Mouse (Mus musculus) liver, adult 2 months (tissue): Measurements from ENCODE around the gene Smarcc1. TPM values are rescaled to one million over a fixed set of nuclear protein-coding genes. Genes with fewer than 3 reads are reported as not detected.

Experiments
- DNase-seq: peaks from one replicate; pipeline ENCODE4 v3.0.0-alpha.2; 2011; ENCODE audit warnings: low read depth, low spot score; ENCODE audit errors: extremely low read depth
- H3K27ac ChIP-seq: fragments of 200-500 bp; replicated peaks from 2 replicates; pipeline ENCODE4 v1.5.1; 2012; ENCODE audit warnings: low read depth, mild to moderate bottlenecking, control low read depth, inconsistent platforms, low read length; ENCODE audit not compliant: insufficient read depth
- H3K27me3 ChIP-seq: fragments of 200-500 bp; 2 replicates; pipeline ENCODE4 v1.6.1; 2012; ENCODE audit warnings: mild to moderate bottlenecking, moderate library complexity, low read length, inconsistent platforms; ENCODE audit not compliant: control insufficient read depth, insufficient read depth
- H3K36me3 ChIP-seq: fragments of 200-500 bp; 2 replicates; pipeline ENCODE4 v1.6.1; 2012; ENCODE audit warnings: low read length, inconsistent platforms; ENCODE audit not compliant: control insufficient read depth, insufficient read depth
- H3K4me1 ChIP-seq: fragments of 200-500 bp; 2 replicates; pipeline ENCODE4 v1.6.1; 2011; ENCODE audit warnings: low read length; ENCODE audit not compliant: control insufficient read depth, insufficient read depth
- H3K4me3 ChIP-seq: fragments of 200-500 bp; 2 replicates; pipeline ENCODE4 v1.5.1; 2011; ENCODE audit warnings: low read depth, mild to moderate bottlenecking, control low read depth, low read length, moderate library complexity; ENCODE audit not compliant: insufficient read depth
- H3K79me2 ChIP-seq: fragments of 200-500 bp; 2 replicates; pipeline ENCODE4 v1.6.1; 2012; ENCODE audit warnings: inconsistent platforms, mild to moderate bottlenecking, low read length, moderate library complexity; ENCODE audit not compliant: control insufficient read depth, insufficient read depth
- H3K9ac ChIP-seq: fragments of 200-500 bp; 2 replicates; pipeline ENCODE4 v1.6.1; 2012; ENCODE audit warnings: low read depth, mild to moderate bottlenecking, control low read depth, inconsistent platforms, low read length
- CTCF ChIP-seq: fragments of 200-500 bp; IDR thresholded peaks from 2 replicates; pipeline ENCODE4 v1.5.1; 2011; ENCODE audit warnings: low read depth, low read length, control low read depth
- POLR2A ChIP-seq: fragments of 200-500 bp; IDR thresholded peaks from 2 replicates; pipeline ENCODE4 v1.6.1; 2011; ENCODE audit warnings: low read length, control low read depth; ENCODE audit not compliant: insufficient read depth; ENCODE audit errors: extremely low read depth
- WGBS: fragments of 180-500 bp; shearing (Covaris S2); methylation state at CpG from one replicate; pipeline ENCODE4 v1.1.7; 2018; 5-methylcytosine and 5-hydroxymethylcytosine counted together
- polyA plus RNA-seq: library from polyadenylated mRNA; depleted of rRNA; stranded (reverse); fragments of >200 nt; gene quantifications from 2 replicates; pipeline ENCODE4 v1.2.3, GENCODE M21; 2012
- total RNA-seq: library from RNA; depleted of rRNA; stranded (reverse); fragments of >200 nt; gene quantifications from 2 replicates; pipeline ENCODE4 v1.2.3, GENCODE M21; 2014

The Smarcc1 gene
- total and polyA plus RNA-seq, 2 experiments = 7.5 to 9.8 TPM

GRCm38 (mm10) chr9:110249823-110250543 lies 132.5 kb downstream of the Smarcc1 start:
- H3K27me3 ChIP-seq = no peaks in the 10 kb centered on the region
- H3K79me2 ChIP-seq = no peaks in the 10 kb centered on the region
- no peaks in the 10 kb centered on the region for H3K36me3 ChIP-seq
- 52% methylated on average over 11 of the region's 11 CpGs for WGBS
- H3K9ac ChIP-seq = no peak overlapping the region
- H3K4me3 ChIP-seq = no peak overlapping the region
- TF ChIP-seq POLR2A = no peak
- no peak for TF ChIP-seq CTCF
- H3K27ac ChIP-seq = no peak overlapping the region
- DNase-seq = no peak
- H3K4me1 ChIP-seq = peaks cover 3% of the 10 kb centered on the region; the same call in 1 of the 2 replicates

GRCm38 (mm10) chr9:110250776-110251175 lies 133.3 kb downstream of the Smarcc1 start:
- TF ChIP-seq POLR2A (no peak), CTCF (no peak)
- WGBS = 95% methylated on average over 14 of the region's 14 CpGs
- no peaks in the 10 kb centered on the region for H3K27me3 ChIP-seq
- H3K4me3 ChIP-seq = no peak overlapping the region
- no peak for DNase-seq
- H3K4me1 ChIP-seq = peaks cover 3% of the 10 kb centered on the region; the same call in 1 of the 2 replicates
- H3K27ac ChIP-seq = no peak overlapping the region
- no peaks in the 10 kb centered on the region for H3K79me2 ChIP-seq
- H3K36me3 ChIP-seq = no peaks in the 10 kb centered on the region
- no peak overlapping the region for H3K9ac ChIP-seq

- no peaks in the 10 kb centered on the region for H3K36me3 ChIP-seq
- no peaks in the 10 kb centered on the region for H3K27me3 ChIP-seq
- H3K27ac ChIP-seq = no peak overlapping the region
- 83% methylated on average over 15 of the region's 15 CpGs for WGBS
- no peaks in the 10 kb centered on the region for H3K79me2 ChIP-seq
- no peak for TF ChIP-seq POLR2A
- no peak for TF ChIP-seq CTCF
- no peak overlapping the region for H3K9ac ChIP-seq
- DNase-seq = no peak
- no peak overlapping the region for H3K4me3 ChIP-seq
- no peaks in the 10 kb centered on the region for H3K4me1 ChIP-seq
Measured at GRCm38 (mm10) chr9:110255407-110256019, 138.0 kb downstream of the Smarcc1 start.

GRCm38 (mm10) chr9:110258646-110259045 lies 141.1 kb downstream of the Smarcc1 start:
- TF ChIP-seq POLR2A (no peak), CTCF (no peak)
- WGBS = 87% methylated on average over 6 of the region's 6 CpGs
- no peak overlapping the region for H3K27ac ChIP-seq

GRCm38 (mm10) chr9:110259118-110259517 lies 141.6 kb downstream of the Smarcc1 start:
- TF ChIP-seq CTCF (no peak), POLR2A (no peak)
- Histone ChIP-seq H3K79me2 (no peaks in the 10 kb centered on the region), H3K36me3 (no peaks in the 10 kb centered on the region), H3K27me3 (no peaks in the 10 kb centered on the region), H3K27ac (no peak overlapping the region), H3K9ac (no peak overlapping the region), H3K4me1 (peaks cover 4% of the 10 kb centered on the region), H3K4me3 (no peak overlapping the region)
- no peak for DNase-seq
- WGBS = 90% methylated on average over 3 of the region's 3 CpGs

More at GRCm38 (mm10) chr9:110258646-110259045, 141.1 kb downstream of the Smarcc1 start:
- peaks cover 4% of the 10 kb centered on the region for H3K4me1 ChIP-seq
- H3K36me3 ChIP-seq = no peaks in the 10 kb centered on the region
- no peak overlapping the region for H3K4me3 ChIP-seq
- no peaks in the 10 kb centered on the region for H3K27me3 ChIP-seq
- no peak overlapping the region for H3K9ac ChIP-seq
- no peaks in the 10 kb centered on the region for H3K79me2 ChIP-seq
- DNase-seq = no peak

- Histone ChIP-seq H3K9ac (no peak overlapping the region), H3K4me1 (peaks cover 6% of the 10 kb centered on the region), H3K27me3 (no peaks in the 10 kb centered on the region), H3K27ac (no peak overlapping the region), H3K4me3 (no peak overlapping the region), H3K79me2 (no peaks in the 10 kb centered on the region), H3K36me3 (no peaks in the 10 kb centered on the region)
- WGBS = 92% methylated on average over 8 of the region's 8 CpGs
- TF ChIP-seq POLR2A (no peak), CTCF (no peak)
- no peak for DNase-seq
Measured at GRCm38 (mm10) chr9:110263181-110263580, 145.7 kb downstream of the Smarcc1 start.
